Mouse (Mus musculus): ENCODE results near the gene Fhad1. TPM values are rescaled to one million over a fixed set of nuclear protein-coding genes. Genes with fewer than 3 reads are reported as not detected.

Fhad1 gene
- polyA plus RNA-seq, 1 experiment from 2014 or later, result 6.5 TPM

- Histone ChIP-seq H3K4me1 (ENCODE audit: control insufficient read depth, insufficient read depth, low read depth, low read length) (peaks cover 11% of the 10 kb centered on the region), H3K9ac (ENCODE audit: low read depth, low read length) (no peak overlapping the region), H3K4me3 (ENCODE audit: low read length) (no peak overlapping the region), H3K36me3 (ENCODE audit: control insufficient read depth, insufficient read depth, low read length) (peaks cover 14% of the 10 kb centered on the region; the same call in 1 of the 2 replicates), H3K27me3 (replicated peaks; ENCODE audit: control insufficient read depth, insufficient read depth, low read length) (no peaks in the 10 kb centered on the region), H3K4me2 (ENCODE audit: low read length) (no peak overlapping the region), H3K27ac (ENCODE audit: low read depth, low read length) (no peak overlapping the region), H3K9me3 (ENCODE audit: control insufficient read depth, low read length) (no peaks in the 10 kb centered on the region)
- WGBS, result 91% methylated on average over 7 of the region's 7 CpGs
- no peak for ATAC-seq
Measured at GRCm38 (mm10) chr4:141863726-141864280, 151.1 kb downstream of the Fhad1 start.

GRCm38 (mm10) chr4:141862867-141863266, 152.0 kb downstream of the Fhad1 start:
- no peak overlapping the region for H3K4me3 ChIP-seq (ENCODE audit: low read length)
- H3K4me2 ChIP-seq (ENCODE audit: low read length), result no peak overlapping the region
- 73% methylated on average over 5 of the region's 5 CpGs for WGBS
- no peak overlapping the region for H3K9ac ChIP-seq (ENCODE audit: low read depth, low read length)
- no peaks in the 10 kb centered on the region for H3K27me3 ChIP-seq (replicated peaks; ENCODE audit: control insufficient read depth, insufficient read depth, low read length)
- no peaks in the 10 kb centered on the region for H3K9me3 ChIP-seq (ENCODE audit: control insufficient read depth, low read length)
- ATAC-seq, result no peak
- peaks cover 11% of the 10 kb centered on the region for H3K4me1 ChIP-seq (ENCODE audit: control insufficient read depth, insufficient read depth, low read depth, low read length)
- H3K36me3 ChIP-seq (ENCODE audit: control insufficient read depth, insufficient read depth, low read length), result peaks cover 14% of the 10 kb centered on the region; the same call in 1 of the 2 replicates
- no peak overlapping the region for H3K27ac ChIP-seq (ENCODE audit: low read depth, low read length)

GRCm38 (mm10) chr4:141861591-141862295, 153.1 kb downstream of the Fhad1 start:
- Histone ChIP-seq H3K27me3 (replicated peaks; ENCODE audit: control insufficient read depth, insufficient read depth, low read length) (no peaks in the 10 kb centered on the region), H3K4me2 (ENCODE audit: low read length) (no peak overlapping the region), H3K9me3 (ENCODE audit: control insufficient read depth, low read length) (no peaks in the 10 kb centered on the region), H3K4me1 (ENCODE audit: control insufficient read depth, insufficient read depth, low read depth, low read length) (peaks cover 4% of the 10 kb centered on the region), H3K9ac (ENCODE audit: low read depth, low read length) (no peak overlapping the region), H3K27ac (ENCODE audit: low read depth, low read length) (no peak overlapping the region), H3K36me3 (ENCODE audit: control insufficient read depth, insufficient read depth, low read length) (peaks cover 14% of the 10 kb centered on the region), H3K4me3 (ENCODE audit: low read length) (no peak overlapping the region)
- WGBS, result 93% methylated on average over 17 of the region's 17 CpGs
- ATAC-seq, result no peak

- Histone ChIP-seq H3K27ac (ENCODE audit: low read depth, low read length) (no peak overlapping the region), H3K36me3 (ENCODE audit: control insufficient read depth, insufficient read depth, low read length) (peaks cover 14% of the 10 kb centered on the region), H3K4me1 (ENCODE audit: control insufficient read depth, insufficient read depth, low read depth, low read length) (peaks cover 3% of the 10 kb centered on the region; the same call in 1 of the 2 replicates), H3K9ac (ENCODE audit: low read depth, low read length) (no peak overlapping the region), H3K4me3 (ENCODE audit: low read length) (no peak overlapping the region), H3K27me3 (replicated peaks; ENCODE audit: control insufficient read depth, insufficient read depth, low read length) (no peaks in the 10 kb centered on the region), H3K9me3 (ENCODE audit: control insufficient read depth, low read length) (no peaks in the 10 kb centered on the region), H3K4me2 (ENCODE audit: low read length) (no peak overlapping the region)
- ATAC-seq, result no peak
- WGBS, result 73% methylated on average over 19 of the region's 19 CpGs
Measured at GRCm38 (mm10) chr4:141860246-141860841, 154.5 kb downstream of the Fhad1 start.

GRCm38 (mm10) chr4:141859351-141859750, 155.5 kb downstream of the Fhad1 start:
- WGBS, result 93% methylated on average over 14 of the region's 14 CpGs
- Histone ChIP-seq H3K27ac (ENCODE audit: low read depth, low read length) (no peak overlapping the region), H3K36me3 (ENCODE audit: control insufficient read depth, insufficient read depth, low read length) (peaks cover 14% of the 10 kb centered on the region), H3K9ac (ENCODE audit: low read depth, low read length) (no peak overlapping the region), H3K4me3 (ENCODE audit: low read length) (no peak overlapping the region), H3K27me3 (replicated peaks; ENCODE audit: control insufficient read depth, insufficient read depth, low read length) (no peaks in the 10 kb centered on the region), H3K9me3 (ENCODE audit: control insufficient read depth, low read length) (no peaks in the 10 kb centered on the region), H3K4me1 (ENCODE audit: control insufficient read depth, insufficient read depth, low read depth, low read length) (peaks cover 3% of the 10 kb centered on the region; the same call in 1 of the 2 replicates), H3K4me2 (ENCODE audit: low read length) (no peak overlapping the region)
- no peak for ATAC-seq

- no peak overlapping the region for H3K4me3 ChIP-seq (ENCODE audit: low read length)
- no peak for ATAC-seq
- WGBS, result 91% methylated on average over 20 of the region's 20 CpGs
- H3K4me1 ChIP-seq (ENCODE audit: control insufficient read depth, insufficient read depth, low read depth, low read length), result peaks cover 3% of the 10 kb centered on the region; the same call in 1 of the 2 replicates
- no peak overlapping the region for H3K9ac ChIP-seq (ENCODE audit: low read depth, low read length)
- no peak overlapping the region for H3K27ac ChIP-seq (ENCODE audit: low read depth, low read length)
- no peaks in the 10 kb centered on the region for H3K9me3 ChIP-seq (ENCODE audit: control insufficient read depth, low read length)
- H3K27me3 ChIP-seq (replicated peaks; ENCODE audit: control insufficient read depth, insufficient read depth, low read length), result no peaks in the 10 kb centered on the region
- H3K4me2 ChIP-seq (ENCODE audit: low read length), result no peak overlapping the region
- H3K36me3 ChIP-seq (ENCODE audit: control insufficient read depth, insufficient read depth, low read length), result peaks cover 12% of the 10 kb centered on the region
Measured at GRCm38 (mm10) chr4:141858501-141858900, 156.4 kb downstream of the Fhad1 start.

- ATAC-seq, result peak; percentile 57
- WGBS, result 10% methylated on average over 10 of the region's 10 CpGs
- H3K9me3 ChIP-seq (ENCODE audit: control insufficient read depth, low read length), result no peaks in the 10 kb centered on the region
- H3K27me3 ChIP-seq (replicated peaks; ENCODE audit: control insufficient read depth, insufficient read depth, low read length), result no peaks in the 10 kb centered on the region
- H3K9ac ChIP-seq (ENCODE audit: low read depth, low read length), result no peak overlapping the region; the same call in 1 of the 2 replicates
- H3K4me2 ChIP-seq (ENCODE audit: low read length), result no peak overlapping the region; the same call in 1 of the 2 replicates
- H3K4me1 ChIP-seq (ENCODE audit: control insufficient read depth, insufficient read depth, low read depth, low read length), result peaks cover 3% of the 10 kb centered on the region; the same call in 1 of the 2 replicates
- peaks cover 12% of the 10 kb centered on the region for H3K36me3 ChIP-seq (ENCODE audit: control insufficient read depth, insufficient read depth, low read length)
- H3K27ac ChIP-seq (ENCODE audit: low read depth, low read length), result no peak overlapping the region
- no peak overlapping the region for H3K4me3 ChIP-seq (ENCODE audit: low read length)
Measured at GRCm38 (mm10) chr4:141857422-141857930, 157.4 kb downstream of the Fhad1 start.

- WGBS, result 78% methylated on average over 9 of the region's 9 CpGs
- Histone ChIP-seq H3K27ac (ENCODE audit: low read depth, low read length) (no peak overlapping the region), H3K36me3 (ENCODE audit: control insufficient read depth, insufficient read depth, low read length) (no peaks in the 10 kb centered on the region; the same call in 1 of the 2 replicates), H3K9ac (ENCODE audit: low read depth, low read length) (no peak overlapping the region), H3K9me3 (ENCODE audit: control insufficient read depth, low read length) (no peaks in the 10 kb centered on the region), H3K27me3 (replicated peaks; ENCODE audit: control insufficient read depth, insufficient read depth, low read length) (no peaks in the 10 kb centered on the region), H3K4me1 (ENCODE audit: control insufficient read depth, insufficient read depth, low read depth, low read length) (peaks cover 3% of the 10 kb centered on the region; the same call in 1 of the 2 replicates), H3K4me2 (ENCODE audit: low read length) (no peak overlapping the region), H3K4me3 (ENCODE audit: low read length) (no peak overlapping the region)
- ATAC-seq, result no peak
Measured at GRCm38 (mm10) chr4:141853437-141853836, 161.4 kb downstream of the Fhad1 start.

GRCm38 (mm10) chr4:141845999-141846398, 168.9 kb downstream of the Fhad1 start, which contains the start of gene Ctrc:
Ctrc (minus strand) TSS chr4:141846359.
- Histone ChIP-seq H3K4me3 (ENCODE audit: low read length) (no peak within 1 kb of the TSS), H3K36me3 (ENCODE audit: control insufficient read depth, insufficient read depth, low read length) (no peaks in the 10 kb centered on the region), H3K9me3 (ENCODE audit: control insufficient read depth, low read length) (no peaks in the 10 kb centered on the region), H3K27ac (ENCODE audit: low read depth, low read length) (no peak within 1 kb of the TSS), H3K9ac (ENCODE audit: low read depth, low read length) (no peak within 1 kb of the TSS), H3K27me3 (replicated peaks; ENCODE audit: control insufficient read depth, insufficient read depth, low read length) (no peaks in the 10 kb centered on the region), H3K4me2 (ENCODE audit: low read length) (no peak within 1 kb of the TSS), H3K4me1 (ENCODE audit: control insufficient read depth, insufficient read depth, low read depth, low read length) (no peaks in the 10 kb centered on the region)
- 86% methylated on average over 6 of the region's 6 CpGs for WGBS
- ATAC-seq, result no peak

All from hindbrain, embryonic 16.5 days (tissue).